Mouse (Mus musculus) inflammation-experienced regulatory T-cells (primary cell): Measurements from ENCODE around the gene Gm10471. TPM values are rescaled to one million over a fixed set of nuclear protein-coding genes. Genes with fewer than 3 reads are reported as not detected.

Experiments
- polyA plus RNA-seq, 2 experiments: library from polyadenylated mRNA; unstranded; fragments of 100-300 nt; shearing (Covaris generic); gene quantifications; one replicate each; pipeline ENCODE4 v1.2.1; 2017

Gm10471 gene
- not detected for polyA plus RNA-seq

GRCm38 (mm10) chr5:26089191-26089590 lies at the start of gene Gm10471:
TSS of gene Gm10471 (minus strand) at chr5:26089291.

GRCm38 (mm10) chr5:26121321-26121720 lies 32.2 kb upstream of the Gm10471 start, which contains the start of gene Gm10220:
TSS of gene Gm10220 (minus strand) at chr5:26121421.

GRCm38 (mm10) chr5:26105262-26105661 lies 16.2 kb upstream of the Gm10471 start, which contains the start of gene 5031410I06Rik:
TSS of gene 5031410I06Rik (minus strand) at chr5:26105362.

GRCm38 (mm10) chr5:26058481-26058880 lies 30.6 kb downstream of the Gm10471 start, which contains the start of gene Gm7347:
TSS of gene Gm7347 (minus strand) at chr5:26058581.

GRCm38 (mm10) chr5:26039458-26039857 lies 49.6 kb downstream of the Gm10471 start, which contains the start of gene Speer4a:
TSS of gene Speer4a (minus strand) at chr5:26039558.

Other genes starting within 250 kb of the Gm10471 start
- gene Gm21663, start 146.9 kb downstream of the Gm10471 start, polyA plus RNA-seq, result not detected
- not detected for gene Gm21671, start 134.9 kb downstream of the Gm10471 start, polyA plus RNA-seq
- not detected for gene Gm21680, start 116.6 kb downstream of the Gm10471 start, polyA plus RNA-seq
- gene Gm21698, start 100.6 kb downstream of the Gm10471 start, polyA plus RNA-seq, result not detected
- not detected for gene Gm1979, start 84.5 kb downstream of the Gm10471 start, polyA plus RNA-seq
- not detected for gene Gm5862, start 66.4 kb downstream of the Gm10471 start, polyA plus RNA-seq
- under 1 TPM in 1 of 2 experiments, not detected in 1; 0.45 TPM for gene Speer4a, start 49.7 kb downstream of the Gm10471 start, polyA plus RNA-seq
- gene Gm7347, start 30.7 kb downstream of the Gm10471 start, polyA plus RNA-seq, result not detected
- gene 5031410I06Rik, start 16.1 kb upstream of the Gm10471 start, polyA plus RNA-seq, result under 1 TPM in 1 of 2 experiments, not detected in 1; 0.11 TPM
- not detected for gene Gm10220, start 32.1 kb upstream of the Gm10471 start, polyA plus RNA-seq
- not detected for gene Gm7361, start 168.4 kb upstream of the Gm10471 start, polyA plus RNA-seq